Mouse (Mus musculus): Measurements from ENCODE around the gene AW209491. TPM values are rescaled to one million over a fixed set of nuclear protein-coding genes. Genes with fewer than 3 reads are reported as not detected.

AW209491 gene
- 9.4 and 14.3 TPM in 2 replicates for total RNA-seq (2014; fragmentation: Nextera tagmentation)
- total RNA-seq (2017), result 17.4 and 24.7 TPM in 2 replicates

GRCm38 (mm10) chr13:14629726-14630641 is at the start of gene AW209491:
Gene AW209491 (plus strand): TSS chr13:14630154.
- peak; percentile 98 for ATAC-seq (replicated peaks; ENCODE audit: poor library complexity, severe bottlenecking)

GRCm38 (mm10) chr13:14580392-14580791 is 49.6 kb upstream of the AW209491 start:
- ATAC-seq (replicated peaks; ENCODE audit: poor library complexity, severe bottlenecking), result no peak

- ATAC-seq (replicated peaks; ENCODE audit: poor library complexity, severe bottlenecking), result no peak
Observed at GRCm38 (mm10) chr13:14602744-14603143, 27.2 kb upstream of the AW209491 start.

- ATAC-seq (replicated peaks; ENCODE audit: poor library complexity, severe bottlenecking), result no peak
Observed at GRCm38 (mm10) chr13:14607616-14608015, 22.3 kb upstream of the AW209491 start.

- no peak for ATAC-seq (replicated peaks; ENCODE audit: poor library complexity, severe bottlenecking)
Observed at GRCm38 (mm10) chr13:14612463-14612862, 17.5 kb upstream of the AW209491 start.

- ATAC-seq (replicated peaks; ENCODE audit: poor library complexity, severe bottlenecking), result peak; percentile 94
Observed at GRCm38 (mm10) chr13:14612926-14613529, 16.9 kb upstream of the AW209491 start, which contains the start of the genes Mrpl32 and Psma2. Gene Mrpl32 (minus strand): TSS chr13:14613165. Gene Psma2 (plus strand): TSS chr13:14613240.

GRCm38 (mm10) chr13:14613553-14613952 is 16.4 kb upstream of the AW209491 start:
- ATAC-seq (replicated peaks; ENCODE audit: poor library complexity, severe bottlenecking), result 0 out of 2 replicates have a peak, but pooled peaks have one; percentile 15

- peak; percentile 98 for ATAC-seq (replicated peaks; ENCODE audit: poor library complexity, severe bottlenecking)
Observed at GRCm38 (mm10) chr13:14618724-14619123, 11.2 kb upstream of the AW209491 start.

- ATAC-seq (replicated peaks; ENCODE audit: poor library complexity, severe bottlenecking), result peak; percentile 98
Observed at GRCm38 (mm10) chr13:14639998-14640397, 10.0 kb downstream of the AW209491 start.

- ATAC-seq (replicated peaks; ENCODE audit: poor library complexity, severe bottlenecking), result peak; percentile 89
Observed at GRCm38 (mm10) chr13:14649301-14649700, 19.3 kb downstream of the AW209491 start.

- no peak for ATAC-seq (replicated peaks; ENCODE audit: poor library complexity, severe bottlenecking)
Observed at GRCm38 (mm10) chr13:14667107-14667506, 37.2 kb downstream of the AW209491 start.

GRCm38 (mm10) chr13:14670342-14670741 is 40.4 kb downstream of the AW209491 start:
- no peak for ATAC-seq (replicated peaks; ENCODE audit: poor library complexity, severe bottlenecking)

Other genes with a start within 250 kb of the AW209491 start
- gene Hecw1, start 106.9 kb upstream of the AW209491 start, total RNA-seq (2014; fragmentation: Nextera tagmentation), result not detected in 2 replicates
- gene Hecw1, start 106.9 kb upstream of the AW209491 start, total RNA-seq (2017), result not detected in 2 replicates
- gene Mrpl32, start 17.0 kb upstream of the AW209491 start, total RNA-seq (2014; fragmentation: Nextera tagmentation), result 55.5 and 83.7 TPM in 2 replicates
- gene Mrpl32, start 17.0 kb upstream of the AW209491 start, total RNA-seq (2017), result 122 and 124 TPM in 2 replicates
- 102 and 123 TPM in 2 replicates for gene Psma2, start 16.9 kb upstream of the AW209491 start, total RNA-seq (2014; fragmentation: Nextera tagmentation)
- 121 and 141 TPM in 2 replicates for gene Psma2, start 16.9 kb upstream of the AW209491 start, total RNA-seq (2017)